24 mouse cellular contexts compared by ENCODE assay signal in genomic region chr15:85026197-85026596, GRCm38 (mm10). TPM values are rescaled to one million over a fixed set of nuclear protein-coding genes. Genes with fewer than 3 reads are reported as not detected.
"Had no signal": no experiment of that assay in that cellular context is flagged by ENCODE, and none has a peak within 500 bp of the region (broad histone marks: within the 10 kb centered on the region; RNA-seq: fewer than 3 reads in every experiment).

No protein-coding gene starts in this region.

- H3K4me3 ChIP-seq: liver, embryonic 12.5 days; midbrain, embryonic 12.5 days; myocyte; neural tube, embryonic 13.5 days; neural tube, embryonic 15.5 days had no signal

- H3K27ac ChIP-seq: liver, embryonic 12.5 days; liver, embryonic 14.5 days; midbrain, embryonic 12.5 days; neural tube, embryonic 13.5 days; neural tube, embryonic 15.5 days had no signal

- H3K27me3 ChIP-seq: liver, embryonic 12.5 days; midbrain, embryonic 12.5 days; neural tube, embryonic 15.5 days had no signal

- H3K4me2 ChIP-seq: liver, embryonic 12.5 days; lung, embryonic 14.5 days; midbrain, embryonic 12.5 days; neural tube, embryonic 13.5 days; neural tube, embryonic 15.5 days had no signal

- H3K36me3 ChIP-seq: liver, embryonic 12.5 days; midbrain, embryonic 12.5 days; neural tube, embryonic 13.5 days; neural tube, embryonic 15.5 days had no signal

- DNase-seq: lung, adult 18-20 months; lung, embryonic 14.5 days; lung, postnatal 4 days; midbrain, embryonic 14.5 days; retina, postnatal 1 day; right cerebral cortex, adult 18-20 months; right cerebral cortex, postnatal 25 days; right cerebral cortex, postnatal 4 days; spleen, adult 18-20 months; thymus, adult 18-20 months; thymus, postnatal 14 days; thymus, postnatal 36 days had no signal

- H3K9me3 ChIP-seq: liver, embryonic 12.5 days; midbrain, embryonic 12.5 days; neural tube, embryonic 13.5 days; neural tube, embryonic 15.5 days had no signal

- H3K9ac ChIP-seq: liver, embryonic 12.5 days; liver, embryonic 14.5 days; lung, embryonic 14.5 days; midbrain, embryonic 12.5 days; neural tube, embryonic 13.5 days; neural tube, embryonic 15.5 days had no signal

- ATAC-seq: liver, embryonic 12.5 days; midbrain, embryonic 16.5 days had no signal

- H3K4me1 ChIP-seq: liver, embryonic 12.5 days; midbrain, embryonic 12.5 days; neural tube, embryonic 13.5 days; neural tube, embryonic 15.5 days had no signal

RNA-seq across cellular contexts. Expression of gene Upk3a, which starts 9.3 kb away (rescaled TPM):
- total RNA-seq: liver, adult 2 months; megakaryocyte, adult 5-6 weeks; megakaryocyte-erythroid progenitor cell, adult 5-6 weeks had no signal
- polyA plus RNA-seq: liver, adult 2 months; liver, embryonic 12.5 days; liver, embryonic 14.5 days; liver, embryonic 16.5 days; myocyte; neural tube, embryonic 11.5 days had no signal
